Mouse (Mus musculus): ENCODE measurements at regions not wholly inside any gene's neighbourhood (a gene's known extent, or its start where the extent isn't known, plus 50 kb on each side); places are given as distances from the start of the nearest gene placed in this dataset.

DNA sequence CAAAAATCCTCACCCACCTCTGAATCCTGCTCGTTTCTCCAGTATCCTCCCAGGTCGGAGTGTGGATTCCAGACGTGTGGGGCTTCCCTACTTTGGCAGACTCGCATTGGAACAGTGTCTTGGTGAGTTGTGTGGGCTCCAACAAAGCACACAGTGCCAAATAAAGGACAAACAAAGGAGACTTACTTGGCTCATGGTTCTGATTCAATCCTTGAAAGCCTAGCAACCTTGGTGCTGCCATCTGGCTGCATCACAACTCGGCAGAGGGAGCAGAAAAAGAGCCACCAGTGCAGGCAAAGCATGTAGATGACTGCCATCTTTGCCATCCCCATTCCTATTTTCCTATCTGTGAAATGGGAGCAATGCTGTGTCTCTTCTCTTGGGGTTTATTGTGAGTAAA lies 64.0 kb downstream of the Il9r start:
- CTCF ChIA-PET: no interaction called here
- POLR2A ChIA-PET: no interaction called here

DNA sequence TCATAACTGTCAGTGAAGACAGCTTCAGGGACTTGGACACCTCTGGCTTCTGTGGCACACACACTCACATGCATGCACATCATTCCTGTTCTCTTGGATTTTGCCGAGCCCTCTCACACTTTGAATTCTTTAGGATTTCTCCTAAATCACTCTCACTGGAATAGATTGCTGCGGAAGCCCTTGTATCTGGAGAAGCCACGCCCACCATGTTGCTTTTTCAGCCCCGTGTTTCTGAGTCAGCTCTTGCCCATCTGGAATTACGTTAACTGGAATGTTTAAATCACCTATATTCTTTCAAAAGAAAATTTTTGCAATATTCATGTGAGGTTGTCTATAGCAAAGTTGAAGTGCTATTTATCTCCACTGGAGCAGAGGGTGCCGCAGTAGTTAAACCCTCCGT lies 66.1 kb downstream of the Il9r start:
- POLR2A ChIA-PET: no interaction called here
- CTCF ChIA-PET: interaction anchor here in 1 of 4 experiments (0.5 kb wide), 1 partner anchor 182 kb away, joined by 8 read pairs; no protein-coding TSS in a partner anchor

DNA sequence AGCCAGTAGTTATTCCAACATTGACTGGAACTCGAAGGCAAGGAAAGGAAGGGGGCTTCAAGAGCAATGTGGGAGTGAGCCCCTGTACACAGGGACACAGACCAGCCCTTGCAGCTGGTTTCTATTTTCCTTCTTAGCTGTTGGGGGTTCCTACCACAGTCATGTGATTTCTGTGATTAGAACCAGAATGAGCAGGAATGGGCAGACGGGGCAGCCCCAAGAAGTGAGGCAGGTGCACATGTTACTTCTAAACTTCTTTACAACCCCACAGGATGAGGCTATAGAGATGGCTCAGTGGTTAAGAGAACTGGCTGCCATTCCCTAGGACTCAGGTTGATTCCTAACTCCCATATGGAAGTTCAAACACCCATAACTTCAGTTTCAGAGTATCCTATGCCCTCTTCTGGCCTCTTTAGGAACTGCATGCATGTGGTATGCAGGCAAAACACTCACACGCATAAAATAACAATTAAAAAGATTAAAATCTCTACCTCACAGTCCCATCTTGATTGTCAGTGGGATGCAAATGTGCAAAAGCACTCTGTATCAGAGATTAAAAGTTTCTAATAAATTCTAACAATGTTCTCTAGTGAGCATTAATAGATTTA lies 68.0 kb downstream of the Il9r start:
- ChIA-PET POLR2A (no interaction called here), CTCF (interaction anchor here in 3 of 4 experiments (0.7 to 1.3 kb wide), 3 partner anchors 22 to 132 kb away, joined by 4 to 5 read pairs (median 4); partner anchors contain the start of gene Nsg2 (in 1 of the 3))

DNA sequence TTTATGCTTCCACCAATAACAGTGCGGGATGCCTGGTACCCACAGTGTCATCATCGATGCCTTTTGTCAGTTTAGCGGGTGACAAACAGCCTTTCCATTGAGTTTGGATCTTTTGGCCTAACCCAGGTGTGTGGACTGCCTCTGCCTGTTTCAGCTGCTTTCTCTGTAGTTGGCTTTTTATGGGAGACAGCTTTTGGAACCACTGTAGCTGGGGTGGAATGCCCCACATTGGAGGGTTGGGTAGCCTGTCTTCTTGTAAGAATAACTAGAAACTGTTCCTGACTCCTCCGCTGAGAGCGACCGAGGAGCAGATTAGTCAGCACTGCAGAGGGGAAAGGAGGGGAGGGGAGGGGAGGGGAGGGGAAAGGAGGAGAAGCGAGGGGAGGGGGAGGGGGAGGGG lies 71.5 kb downstream of the Il9r start:
- ChIA-PET POLR2A (interaction anchor here in 2 of 4 experiments (0.6 to 1.3 kb wide), 3 partner anchors 12 to 1143 kb away, joined by 3 to 8 read pairs (median 3); partner anchors contain the start of gene Chac2 (in 1 of the 2)), CTCF (interaction anchor here in 1 of 4 experiments (0.8 to 1.4 kb wide), 3 partner anchors 19 to 128 kb away, joined by 3 to 4 read pairs (median 3); partner anchors contain the start of gene Nsg2)

- ChIA-PET CTCF (interaction anchor here in 2 of 4 experiments (0.6 to 1.4 kb wide), 3 partner anchors 19 to 34 kb away, joined by 3 to 4 read pairs (median 4); no protein-coding TSS in a partner anchor), POLR2A (interaction anchor here in 2 of 4 experiments (0.6 to 1.3 kb wide), 2 partner anchors 13 to 1142 kb away, joined by 3 read pairs; partner anchors contain the start of gene Chac2 (in 1 of the 2))
Measured at GRCm38 (mm10) chr11:32128018-32128417, 72.1 kb downstream of the Il9r start.

- POLR2A ChIA-PET: no interaction called here
Measured at GRCm38 (mm10) chr11:32127401-32127817, 72.7 kb downstream of the Il9r start.

DNA sequence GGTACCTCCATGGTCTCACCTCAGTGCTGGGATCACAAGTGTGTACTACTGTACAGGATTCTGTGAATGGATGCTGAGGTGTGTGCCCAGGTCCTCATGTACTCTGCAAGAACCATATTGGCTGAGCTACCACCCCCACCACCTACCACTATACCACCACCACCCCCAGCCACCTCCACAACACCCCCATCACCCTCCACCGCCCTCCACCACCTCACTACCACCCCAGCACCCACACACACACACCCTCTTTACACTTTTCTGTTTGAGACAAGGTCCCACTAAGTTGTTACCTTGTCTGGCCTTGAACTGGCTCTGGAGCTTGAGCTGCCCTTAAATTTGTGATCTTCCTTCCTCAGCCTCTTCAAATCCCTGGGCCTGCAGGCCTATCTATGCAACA lies 73.3 kb downstream of the Il9r start:
- POLR2A ChIA-PET: no interaction called here
- CTCF ChIA-PET: interaction anchor here in 1 of 4 experiments (0.7 to 0.8 kb wide), 2 partner anchors 17 to 1204 kb away, joined by 3 to 6 read pairs; no protein-coding TSS in a partner anchor

More at GRCm38 (mm10) chr11:32127401-32127817, 72.7 kb downstream of the Il9r start:
- CTCF ChIA-PET: interaction anchor here in 2 of 4 experiments (0.6 to 1.1 kb wide), 4 partner anchors 17 to 1205 kb away, joined by 3 to 6 read pairs (median 4); no protein-coding TSS in a partner anchor

DNA sequence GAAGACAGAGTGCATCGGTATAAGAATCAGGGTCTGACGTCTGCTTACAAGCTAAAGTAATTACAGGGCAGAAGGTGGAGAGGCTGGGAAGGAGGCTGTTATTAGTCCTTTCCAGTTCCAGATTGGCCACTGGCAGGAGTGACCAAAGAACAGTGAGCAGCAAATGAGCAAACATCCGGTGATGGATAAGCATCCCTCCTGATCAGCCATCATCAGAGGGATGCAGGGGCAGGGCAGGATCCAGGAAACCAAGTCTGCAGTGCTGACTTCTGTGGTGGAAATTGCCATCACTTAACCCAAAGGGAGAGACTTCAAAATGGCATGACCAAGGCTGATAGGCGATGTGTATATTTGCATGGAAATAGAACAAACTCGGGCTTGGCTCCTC lies 73.8 kb downstream of the Il9r start:
- CTCF ChIA-PET: no interaction called here
- POLR2A ChIA-PET: no interaction called here

- ChIA-PET CTCF (no interaction called here), POLR2A (no interaction called here)
Measured at GRCm38 (mm10) chr11:32125586-32126310, 74.3 kb downstream of the Il9r start.

DNA sequence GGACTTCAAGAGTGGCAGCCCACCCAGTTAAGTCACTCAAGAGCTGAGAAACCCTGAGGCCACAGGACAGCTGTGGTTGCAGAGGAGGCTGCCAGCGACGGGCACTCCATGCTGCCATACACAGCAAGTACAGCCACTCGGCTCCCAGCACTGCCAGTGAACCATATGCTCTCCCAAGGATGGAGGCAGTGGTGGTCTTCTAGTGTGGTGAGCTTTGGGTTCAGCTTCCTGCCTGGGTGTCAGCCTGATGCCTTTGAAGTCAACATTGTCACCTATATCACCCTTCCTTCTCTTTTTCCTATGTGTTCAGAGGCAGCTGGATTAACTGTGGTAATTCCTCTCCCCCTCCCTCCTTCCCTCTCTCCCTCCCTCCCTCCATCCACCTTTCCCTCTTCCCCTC lies 79.5 kb downstream of the Il9r start:
- ChIA-PET CTCF (no interaction called here), POLR2A (no interaction called here)

DNA sequence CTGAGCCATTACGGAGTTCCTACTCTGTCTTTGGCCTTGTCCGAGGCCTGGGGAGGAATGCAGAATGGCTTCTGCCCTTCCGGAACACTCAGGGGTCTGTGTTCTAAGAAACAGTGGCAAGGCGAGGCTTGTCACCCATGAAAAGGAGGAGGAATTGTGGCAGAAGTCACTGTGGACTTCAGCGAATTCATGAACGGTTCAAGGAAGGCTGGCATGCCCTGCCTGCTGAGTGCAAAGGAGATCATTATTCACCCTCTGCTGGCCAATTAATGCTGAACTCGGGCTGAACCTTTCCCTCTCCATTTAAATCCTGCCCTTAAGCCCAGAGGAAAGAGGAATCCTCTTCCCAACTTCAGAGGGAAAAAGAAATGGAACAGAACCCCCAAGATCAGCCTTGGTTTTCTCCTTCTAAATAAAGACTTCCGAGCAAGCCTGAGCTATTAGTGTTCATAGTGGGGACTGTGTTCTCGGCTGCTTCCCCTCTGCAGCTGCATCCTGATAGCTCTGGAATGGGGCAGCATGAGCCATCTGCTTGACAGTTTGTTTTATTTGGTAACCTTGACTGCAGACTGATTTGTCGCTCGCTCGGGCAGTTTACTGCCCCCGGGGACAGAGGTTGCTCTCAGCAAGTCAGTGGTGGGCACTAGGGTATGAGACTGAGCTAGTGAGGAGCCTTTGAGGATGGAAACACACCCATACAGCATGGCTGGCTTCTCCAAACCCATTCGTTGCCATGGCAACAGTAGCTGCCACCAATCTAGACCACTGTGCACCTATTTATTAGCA lies 81.0 kb downstream of the Il9r start:
- ChIA-PET CTCF (interaction anchor here in 1 of 4 experiments (1.2 kb wide), 1 partner anchor 9 kb away, joined by 3 read pairs; no protein-coding TSS in a partner anchor), POLR2A (interaction anchor here in 2 of 4 experiments (0.6 to 1.3 kb wide), 3 partner anchors 14 to 138 kb away, joined by 3 to 4 read pairs (median 3); no protein-coding TSS in a partner anchor)

GRCm38 (mm10) chr11:32117930-32118329 lies 82.1 kb downstream of the Il9r start:
- ChIA-PET POLR2A (no interaction called here), CTCF (no interaction called here)

DNA sequence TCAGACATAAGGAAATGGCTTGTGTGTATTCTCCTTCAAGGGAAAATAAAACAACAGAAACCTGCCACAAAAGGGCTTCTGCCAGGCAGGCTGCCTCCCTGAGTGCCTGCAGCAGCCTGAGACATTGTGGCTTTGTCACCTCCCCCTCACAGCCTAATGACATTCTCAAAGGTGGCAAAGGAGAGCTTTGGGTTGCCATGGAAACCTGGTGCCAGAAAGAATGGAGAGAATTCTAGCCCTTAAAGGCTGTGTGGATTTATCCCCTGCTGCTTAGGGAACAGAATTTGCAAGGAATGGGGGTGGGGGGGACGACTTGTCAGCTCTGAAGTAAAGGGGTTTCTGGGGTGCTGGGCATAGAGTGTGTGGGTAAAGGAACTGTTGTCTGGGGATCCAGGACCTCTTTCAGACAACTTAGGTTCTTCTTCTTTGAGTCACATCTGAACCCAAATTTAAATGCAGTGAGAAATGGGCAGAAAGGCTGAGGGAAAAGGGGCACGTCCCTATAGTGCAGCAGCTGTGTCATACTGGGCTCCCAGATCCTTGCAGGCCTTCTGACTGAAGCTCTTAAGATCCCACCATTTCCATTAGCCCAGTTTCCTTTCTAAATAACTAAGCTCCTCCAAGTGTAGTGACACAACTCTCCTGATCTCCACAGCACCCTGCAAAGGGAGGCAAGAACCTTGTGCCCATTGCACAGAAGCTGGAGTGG lies 86.8 kb downstream of the Il9r start:
- CTCF ChIA-PET: interaction anchor here in 3 of 4 experiments (0.6 to 1.7 kb wide), 9 partner anchors 8 to 1438 kb away, joined by 3 to 8 read pairs (median 5); no protein-coding TSS in a partner anchor
- POLR2A ChIA-PET: interaction anchor here in 1 of 4 experiments (0.9 to 1.8 kb wide), 3 partner anchors 9 to 131 kb away, joined by 3 to 4 read pairs (median 4); no protein-coding TSS in a partner anchor

- POLR2A ChIA-PET: interaction anchor here in 1 of 4 experiments (1.8 kb wide), 1 partner anchor 8 kb away, joined by 4 read pairs; no protein-coding TSS in a partner anchor
- CTCF ChIA-PET: interaction anchor here in 3 of 4 experiments (0.7 to 1.7 kb wide), 5 partner anchors 8 to 579 kb away, joined by 4 to 8 read pairs (median 5); no protein-coding TSS in a partner anchor
Measured at GRCm38 (mm10) chr11:32112521-32112920, 87.6 kb downstream of the Il9r start.

DNA sequence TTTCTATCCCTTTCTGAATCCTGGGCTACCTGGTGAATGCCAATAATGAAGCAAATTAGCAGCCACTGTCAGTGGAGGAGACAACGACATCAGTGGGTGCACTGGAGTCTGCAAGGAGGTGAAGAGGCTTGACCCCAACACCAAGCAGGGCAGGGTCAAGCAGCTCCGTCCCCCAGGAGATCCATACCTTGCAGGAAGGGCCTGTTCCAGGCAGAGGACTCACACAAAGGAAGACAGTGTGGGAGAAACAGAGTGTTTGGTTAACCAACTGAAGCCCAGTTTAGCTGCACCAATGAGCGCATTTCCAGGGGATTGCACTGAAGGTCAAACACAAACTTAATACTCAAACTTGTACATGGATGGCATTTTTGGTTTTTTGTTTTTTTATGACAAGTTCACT lies 88.2 kb downstream of the Il9r start:
- CTCF ChIA-PET: no interaction called here
- POLR2A ChIA-PET: interaction anchor here in 1 of 4 experiments (0.6 to 1.2 kb wide), 2 partner anchors 146 to 560 kb away, joined by 3 read pairs; partner anchors contain the start of gene 4930524B15Rik

DNA sequence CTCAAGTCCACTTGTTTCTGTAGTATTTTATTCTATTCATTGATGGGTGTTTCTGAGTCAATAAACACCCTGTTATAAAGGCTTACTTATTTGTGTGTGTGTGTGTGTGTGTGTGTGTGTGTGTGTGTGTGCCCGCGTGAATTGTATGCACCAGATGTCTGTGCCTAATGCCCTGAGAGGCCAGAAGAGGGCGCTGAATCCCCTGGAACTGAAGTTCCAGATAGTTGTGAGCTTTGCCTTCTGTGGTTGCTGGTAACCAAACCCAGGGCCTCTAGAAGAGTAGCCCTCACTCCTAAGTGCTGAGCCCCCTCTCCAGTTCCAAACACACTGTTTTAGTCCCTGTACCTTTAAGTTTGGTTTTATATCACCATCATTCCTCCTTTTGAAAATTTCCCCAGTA lies 90.2 kb downstream of the Il9r start:
- CTCF ChIA-PET: interaction anchor here (0.5 to 2.1 kb wide), 26 partner anchors 9 to 1012 kb away, joined by 3 to 16 read pairs (median 3); no protein-coding TSS in a partner anchor
- POLR2A ChIA-PET: interaction anchor here in 2 of 4 experiments (0.6 to 0.7 kb wide), 3 partner anchors 108 to 215 kb away, joined by 3 to 4 read pairs (median 4); no protein-coding TSS in a partner anchor
